Mouse (Mus musculus) right cerebral cortex, adult 18-20 months (tissue): ENCODE results near the gene Kcnh2.

Experiments
- DNase-seq: peaks from one replicate; pipeline ENCODE4 v3.0.0; 2022; ENCODE audit warnings: mixed read lengths

Gene Kcnh2

GRCm38 (mm10) chr5:24374666-24375328 lies 23.4 kb upstream of the Kcnh2 start:
- DNase-seq, result no peak

- DNase-seq, result no peak
These were observed 22.8 kb upstream of the Kcnh2 start for GRCm38 (mm10) chr5:24374216-24374615.

GRCm38 (mm10) chr5:24373807-24374206 lies 22.4 kb upstream of the Kcnh2 start:
- no peak for DNase-seq

- no peak for DNase-seq
These were observed 18.4 kb upstream of the Kcnh2 start for GRCm38 (mm10) chr5:24369767-24370166.

- DNase-seq, result no peak
These were observed 15.0 kb upstream of the Kcnh2 start for GRCm38 (mm10) chr5:24366426-24366825.

GRCm38 (mm10) chr5:24365528-24365927 lies 14.1 kb upstream of the Kcnh2 start:
- DNase-seq, result no peak

GRCm38 (mm10) chr5:24364963-24365362 lies 13.6 kb upstream of the Kcnh2 start:
- DNase-seq, result no peak

GRCm38 (mm10) chr5:24364508-24364907 lies 13.1 kb upstream of the Kcnh2 start, which contains the start of gene Nos3:
TSS of gene Nos3 (plus strand) at chr5:24364810.
- DNase-seq, result no peak

GRCm38 (mm10) chr5:24364061-24364460 lies 12.7 kb upstream of the Kcnh2 start:
- no peak for DNase-seq

- DNase-seq, result no peak
These were observed 12.1 kb upstream of the Kcnh2 start for GRCm38 (mm10) chr5:24363467-24363866.

GRCm38 (mm10) chr5:24360792-24361454 lies 9.5 kb upstream of the Kcnh2 start:
- peak; percentile 81 for DNase-seq

- DNase-seq, result no peak
These were observed 6.1 kb upstream of the Kcnh2 start for GRCm38 (mm10) chr5:24357461-24357860.

- peak; percentile 40 for DNase-seq
These were observed 5.4 kb upstream of the Kcnh2 start for GRCm38 (mm10) chr5:24356764-24357163.

- no peak for DNase-seq
These were observed 1.9 kb upstream of the Kcnh2 start for GRCm38 (mm10) chr5:24353327-24353726.

- no peak for DNase-seq
These were observed 951 bp upstream of the Kcnh2 start for GRCm38 (mm10) chr5:24352251-24352859.

- DNase-seq, result peak; percentile 92
These were observed 332 bp upstream of the Kcnh2 start for GRCm38 (mm10) chr5:24351701-24352171.

GRCm38 (mm10) chr5:24350531-24351250 lies 713 bp downstream of the Kcnh2 start:
- DNase-seq, result no peak

GRCm38 (mm10) chr5:24350073-24350472 lies 1.3 kb downstream of the Kcnh2 start:
- no peak for DNase-seq

- no peak for DNase-seq
These were observed 2.9 kb downstream of the Kcnh2 start for GRCm38 (mm10) chr5:24348546-24348945.

- peak; percentile 82 for DNase-seq
These were observed 3.3 kb downstream of the Kcnh2 start for GRCm38 (mm10) chr5:24348128-24348527.

GRCm38 (mm10) chr5:24347186-24347875 lies 4.1 kb downstream of the Kcnh2 start:
- DNase-seq, result no peak

- no peak for DNase-seq
These were observed 5.1 kb downstream of the Kcnh2 start for GRCm38 (mm10) chr5:24346313-24346712.
